Mouse (Mus musculus): ENCODE measurements around the gene Map4k2.
A peak's percentile ranks its signal among the peaks of the same experiment; 100 is the strongest.

Gene Map4k2

GRCm38 (mm10) chr19:6382323-6382924, 41.5 kb downstream of the Map4k2 start:
- peak; percentile 84 for DNase-seq

GRCm38 (mm10) chr19:6383470-6383869, 42.5 kb downstream of the Map4k2 start:
- DNase-seq = no peak

GRCm38 (mm10) chr19:6384128-6384527, 43.2 kb downstream of the Map4k2 start, which contains the start of gene Pygm:
TSS of gene Pygm (plus strand) at chr19:6384399.
- peak; percentile 66 for DNase-seq

GRCm38 (mm10) chr19:6384954-6385353, 44.0 kb downstream of the Map4k2 start:
- peak; percentile 31 for DNase-seq

- no peak for DNase-seq
Observed at GRCm38 (mm10) chr19:6385419-6385818, 44.5 kb downstream of the Map4k2 start.

GRCm38 (mm10) chr19:6385821-6386220, 44.9 kb downstream of the Map4k2 start:
- peak; percentile 45 for DNase-seq

- DNase-seq = peak; percentile 50
Observed at GRCm38 (mm10) chr19:6386234-6386633, 45.3 kb downstream of the Map4k2 start.

GRCm38 (mm10) chr19:6388006-6388405, 47.1 kb downstream of the Map4k2 start:
- DNase-seq = peak; percentile 83

- no peak for DNase-seq
Observed at GRCm38 (mm10) chr19:6389803-6390202, 48.9 kb downstream of the Map4k2 start.

GRCm38 (mm10) chr19:6390251-6390650, 49.3 kb downstream of the Map4k2 start:
- DNase-seq = no peak

GRCm38 (mm10) chr19:6392743-6393393, 51.9 kb downstream of the Map4k2 start:
- no peak for DNase-seq

GRCm38 (mm10) chr19:6393637-6394036, 52.7 kb downstream of the Map4k2 start:
- DNase-seq = no peak

- DNase-seq = no peak
Observed at GRCm38 (mm10) chr19:6396237-6396636, 55.3 kb downstream of the Map4k2 start.

- DNase-seq = no peak
Observed at GRCm38 (mm10) chr19:6397582-6398249, 56.8 kb downstream of the Map4k2 start.

GRCm38 (mm10) chr19:6398447-6399284, 57.7 kb downstream of the Map4k2 start:
- DNase-seq = peak; percentile 80

GRCm38 (mm10) chr19:6399285-6400095, 58.6 kb downstream of the Map4k2 start, which contains the start of gene Rasgrp2:
TSS of gene Rasgrp2 (plus strand) at chr19:6399340.
- DNase-seq = peak; percentile 69

- DNase-seq = no peak
Observed at GRCm38 (mm10) chr19:6400096-6401086, 59.5 kb downstream of the Map4k2 start.

- peak; percentile 75 for DNase-seq
Observed at GRCm38 (mm10) chr19:6401131-6401815, 60.3 kb downstream of the Map4k2 start.

- DNase-seq = no peak
Observed at GRCm38 (mm10) chr19:6401951-6402350, 61.0 kb downstream of the Map4k2 start.

- peak; percentile 14 for DNase-seq
Observed at GRCm38 (mm10) chr19:6403869-6404268, 62.9 kb downstream of the Map4k2 start.
